Mouse (Mus musculus) adrenal gland, postnatal 0 days (tissue): ENCODE data around the gene Zscan12. TPM values are rescaled to one million over a fixed set of nuclear protein-coding genes. Genes with fewer than 3 reads are reported as not detected.

Experiments used
- microRNA-seq: library from miRNA; unstranded; fragments of <30 nt; microRNA quantifications from one replicate; pipeline ENCODE4, GENCODE M21; 2016; ENCODE audit warnings: borderline replicate concordance; ENCODE audit not compliant: insufficient number of aligned reads
- polyA plus RNA-seq: library from polyadenylated mRNA; unstranded; fragments of >200 nt; fragmentation: Nextera tagmentation; extraction: Ambion mirVana; gene quantifications from 2 replicates; pipeline ENCODE4 v1.2.1, GENCODE M21; 2015

Gene Zscan12
- 7.4 and 7.8 TPM in 2 replicates for polyA plus RNA-seq

DNA sequence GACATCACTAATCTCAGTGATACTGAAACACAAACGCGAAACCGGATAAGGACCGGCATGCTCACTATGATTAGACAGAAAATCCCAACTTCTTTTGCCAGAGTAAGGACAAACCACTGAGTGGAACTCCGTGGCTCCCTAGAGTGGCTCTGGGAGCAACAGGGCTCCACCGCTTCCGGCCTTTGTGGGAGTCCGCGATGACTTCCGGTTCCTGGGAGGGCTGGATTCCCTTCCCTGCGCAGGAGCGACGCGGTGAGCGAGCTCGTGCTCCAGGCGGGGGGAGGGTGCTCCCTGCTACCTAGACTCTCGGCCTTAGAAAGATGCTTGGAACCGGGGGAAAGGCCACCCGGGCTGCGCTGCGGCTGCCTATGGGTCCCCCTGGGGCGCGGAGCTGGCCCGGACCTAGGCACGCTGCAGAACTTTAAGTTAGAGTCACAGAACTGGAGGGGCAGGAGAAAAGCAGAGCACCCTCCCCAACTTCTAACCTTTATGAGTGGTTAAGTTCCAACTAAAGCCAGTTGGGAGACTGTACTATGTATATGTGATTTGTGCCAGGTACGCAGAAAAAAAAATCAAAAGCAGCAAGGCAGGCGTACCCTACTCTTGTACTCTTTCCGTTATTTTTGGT is at the start of gene Zscan12:
Gene Zscan12, plus strand, starts transcription at position 200 of the 628 bp plus-strand sequence.

DNA sequence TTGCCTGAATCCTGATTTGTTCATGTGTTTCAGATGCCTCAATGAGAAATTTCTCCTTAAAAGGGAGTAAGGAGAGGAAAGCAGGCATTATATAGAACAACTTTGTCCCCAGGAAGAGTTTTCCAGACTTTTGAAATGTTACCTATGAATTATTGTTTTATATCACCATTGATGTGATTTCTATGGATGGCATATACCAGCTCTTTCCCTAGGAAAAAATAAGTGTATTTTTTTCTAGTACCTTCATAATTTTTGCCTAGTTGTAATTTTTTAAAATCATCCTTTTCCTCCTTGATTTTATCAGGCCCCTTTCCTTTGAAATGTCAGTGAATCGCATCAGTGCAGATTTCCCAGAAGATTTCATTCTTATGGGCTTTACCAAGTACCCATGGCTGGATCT is 16.0 kb upstream of the Zscan12 start, which contains the start of gene Olfr1367:
Gene Olfr1367, plus strand, starts transcription at position 301 of the 400 bp plus-strand sequence.

DNA sequence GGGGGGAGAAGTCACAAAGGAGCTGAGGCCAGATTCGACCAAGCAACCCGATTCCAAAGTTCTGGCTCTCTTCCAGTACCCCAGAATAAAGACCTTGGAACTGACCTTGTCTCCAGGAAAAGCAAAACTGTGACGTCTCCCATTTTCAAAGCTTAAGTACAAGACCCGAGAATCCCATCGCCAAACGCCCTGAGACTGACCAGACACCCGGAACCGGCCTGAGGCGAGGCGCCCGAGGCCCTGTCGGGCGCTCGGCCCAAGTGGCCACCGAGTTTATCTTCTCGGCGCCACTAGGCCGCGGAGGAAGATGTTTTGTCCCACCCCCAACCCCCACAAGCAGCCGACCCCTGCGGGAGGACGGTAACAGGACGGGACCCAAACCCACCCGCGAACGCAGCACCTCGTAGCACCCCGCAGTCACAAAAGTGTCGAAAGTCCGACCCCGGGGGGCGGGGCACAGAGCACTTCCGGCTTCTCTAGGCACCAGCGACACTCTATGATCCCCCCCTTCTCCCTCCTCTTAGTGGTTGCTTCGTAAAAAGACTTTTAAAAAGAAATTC is 39.7 kb downstream of the Zscan12 start, which contains the start of gene Zkscan3:
Gene Zkscan3, minus strand, starts transcription at position 469 of the 560 bp plus-strand sequence.

Small RNAs within 50 kb of the gene (microRNA-seq; reads per million reads assigned to microRNA genes)
- not detected for gene Mir6942

Other genes starting within 250 kb of the Zscan12 start
- gene Olfr263, start 233.2 kb upstream of the Zscan12 start, polyA plus RNA-seq = not detected in 2 replicates
- gene Olfr1368, start 217.0 kb upstream of the Zscan12 start, polyA plus RNA-seq = not detected in 2 replicates
- gene Trim27, start 183.4 kb upstream of the Zscan12 start, polyA plus RNA-seq = 53.2 and 64.8 TPM in 2 replicates
- gene Gpx5, start 70.1 kb upstream of the Zscan12 start, polyA plus RNA-seq = not detected in 2 replicates
- gene Gpx6, start 50.7 kb upstream of the Zscan12 start, polyA plus RNA-seq = 0.39 and 0.66 TPM in 2 replicates
- gene Olfr1367, start 15.9 kb upstream of the Zscan12 start, polyA plus RNA-seq = not detected in 2 replicates
- 48.8 and 70.7 TPM in 2 replicates for gene Zkscan3, start 39.9 kb downstream of the Zscan12 start, polyA plus RNA-seq
- gene Pgbd1, start 78.2 kb downstream of the Zscan12 start, polyA plus RNA-seq = 1.1 and 2.0 TPM in 2 replicates
- 16.3 and 24.7 TPM in 2 replicates for gene Zscan26, start 90.9 kb downstream of the Zscan12 start, polyA plus RNA-seq
- gene Nkapl, start 105.7 kb downstream of the Zscan12 start, polyA plus RNA-seq = 2.3 and 2.4 TPM in 2 replicates
- gene Zkscan4, start 116.1 kb downstream of the Zscan12 start, polyA plus RNA-seq = 3.8 and 4.9 TPM in 2 replicates
- gene Gm10065, start 116.6 kb downstream of the Zscan12 start, polyA plus RNA-seq = not detected in 2 replicates
- gene AK157302, start 132.4 kb downstream of the Zscan12 start, polyA plus RNA-seq = 0.35 and 0.41 TPM in 2 replicates
- 6.0 and 10.4 TPM in 2 replicates for gene Gm11273, start 138.6 kb downstream of the Zscan12 start, polyA plus RNA-seq
- 2.2 and 2.6 TPM in 2 replicates for gene Zkscan8, start 168.3 kb downstream of the Zscan12 start, polyA plus RNA-seq
- not detected in 2 replicates for gene Olfr1366, start 180.0 kb downstream of the Zscan12 start, polyA plus RNA-seq
- gene Olfr1535, start 197.1 kb downstream of the Zscan12 start, polyA plus RNA-seq = not detected in 2 replicates
- gene Olfr1364, start 218.9 kb downstream of the Zscan12 start, polyA plus RNA-seq = not detected in 2 replicates